Mouse (Mus musculus) intestine, embryonic 15.5 days (tissue): ENCODE data around the gene Taf5l. TPM values are rescaled to one million over a fixed set of nuclear protein-coding genes. Genes with fewer than 3 reads are reported as not detected.
A peak's percentile ranks its signal among the peaks of the same experiment; 100 is the strongest.

Experiments used
- ATAC-seq: fragments of 200-750 bp; cut with Nextera tagmentation; 2 replicates; pipeline ENCODE4 v1.8.0; 2017; ENCODE audit warnings: moderate TSS enrichment, moderate library complexity
- H3K27ac ChIP-seq: fragments of 300-500 bp; sonication (generic); 2 replicates; pipeline ENCODE4 v1.5.1; 2015; ENCODE audit warnings: mild to moderate bottlenecking, inconsistent platforms
- H3K27me3 ChIP-seq: fragments of 300-500 bp; sonication (generic); replicated peaks from 2 replicates; pipeline ENCODE4 v1.6.1; 2015; ENCODE audit warnings: inconsistent platforms
- H3K36me3 ChIP-seq: fragments of 300-500 bp; sonication (generic); 2 replicates; pipeline ENCODE4 v1.6.1; 2015; ENCODE audit warnings: inconsistent platforms
- H3K4me1 ChIP-seq: fragments of 300-500 bp; sonication (generic); replicated peaks from 2 replicates; pipeline ENCODE4 v1.6.1; 2015; ENCODE audit warnings: inconsistent platforms
- H3K4me2 ChIP-seq: fragments of 300-500 bp; sonication (generic); replicated peaks from 2 replicates; pipeline ENCODE4 v1.6.1; 2015; ENCODE audit warnings: mild to moderate bottlenecking, inconsistent platforms
- H3K4me3 ChIP-seq: fragments of 300-500 bp; sonication (generic); replicated peaks from 2 replicates; pipeline ENCODE4 v1.5.1; 2015; ENCODE audit warnings: inconsistent platforms
- H3K9ac ChIP-seq: fragments of 300-500 bp; sonication (generic); 2 replicates; pipeline ENCODE4 v1.6.1; 2015; ENCODE audit warnings: inconsistent platforms
- H3K9me3 ChIP-seq: fragments of 300-500 bp; sonication (generic); 2 replicates; pipeline ENCODE4 v1.6.1; 2016; ENCODE audit warnings: inconsistent platforms
- WGBS: fragments of 180-500 bp; shearing (Covaris S2); methylation state at CpG from one replicate; pipeline ENCODE4 v1.1.7; 2015; 5-methylcytosine and 5-hydroxymethylcytosine counted together
- microRNA counts: library from miRNA; unstranded; fragments of <30 nt; microRNA quantifications from one replicate; lab custom pipeline; 2016
- polyA plus RNA-seq: library from polyadenylated mRNA; unstranded; fragments of >200 nt; fragmentation: Nextera tagmentation; extraction: Ambion mirVana; gene quantifications from 2 replicates; pipeline ENCODE4 v1.2.1, GENCODE M21; 2015

The Taf5l gene
- polyA plus RNA-seq, 1 experiment from 2014 or later: 40.0 TPM

- Histone ChIP-seq H3K4me1 (peaks cover 5% of the 10 kb centered on the region), H3K27me3 (no peaks in the 10 kb centered on the region), H3K9me3 (no peaks in the 10 kb centered on the region), H3K9ac (peak overlapping the region; percentile 89), H3K27ac (peak overlapping the region; percentile 90; the same call in 1 of the 2 replicates), H3K36me3 (peaks cover 9% of the 10 kb centered on the region), H3K4me3 (peak overlapping the region; percentile 100), H3K4me2 (peak overlapping the region; percentile 94)
- 28% methylated on average over 10 of the region's 10 CpGs for WGBS
- ATAC-seq: peak; percentile 42
Observed at GRCm38 (mm10) chr8:123950077-123950802, 71.0 kb downstream of the Taf5l start.

DNA sequence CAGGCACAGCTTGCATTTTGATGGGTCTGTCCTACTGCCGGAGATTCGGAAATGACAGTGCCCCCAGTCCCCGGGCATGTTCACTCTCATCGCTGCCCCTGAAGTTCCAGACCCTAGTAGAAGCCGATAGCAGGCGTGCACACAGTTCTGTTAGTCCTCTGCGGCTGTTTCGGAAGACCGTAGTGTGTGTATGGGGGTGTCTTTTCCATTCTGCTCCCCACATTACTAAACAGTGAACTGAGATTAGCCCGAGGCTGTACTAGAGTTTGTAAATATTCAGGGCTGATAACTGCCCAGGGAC, 71.6 kb downstream of the Taf5l start:
- ATAC-seq: peak; percentile 48
- Histone ChIP-seq H3K4me1 (peaks cover 5% of the 10 kb centered on the region), H3K36me3 (peaks cover 9% of the 10 kb centered on the region), H3K4me3 (peak overlapping the region; percentile 100), H3K27ac (peak overlapping the region; percentile 90), H3K9me3 (no peaks in the 10 kb centered on the region), H3K9ac (peak overlapping the region; percentile 89), H3K4me2 (peak overlapping the region; percentile 94), H3K27me3 (no peaks in the 10 kb centered on the region)
- WGBS: 2% methylated on average over 10 of the region's 10 CpGs

GRCm38 (mm10) chr8:123948942-123949685, 72.1 kb downstream of the Taf5l start, which contains the start of gene Nup133:
TSS of gene Nup133 (minus strand) at chr8:123949265.
- H3K4me2 ChIP-seq: peak within 1 kb of the TSS; percentile 94
- H3K9me3 ChIP-seq: no peaks in the 10 kb centered on the region
- H3K4me1 ChIP-seq: peaks cover 5% of the 10 kb centered on the region
- H3K9ac ChIP-seq: peak within 1 kb of the TSS; percentile 89
- under 1% methylated on average over 77 of the region's 77 CpGs for WGBS
- ATAC-seq: peak; percentile 93
- H3K36me3 ChIP-seq: peaks cover 8% of the 10 kb centered on the region
- H3K4me3 ChIP-seq: peak within 1 kb of the TSS; percentile 100
- H3K27ac ChIP-seq: peak within 1 kb of the TSS; percentile 90
- H3K27me3 ChIP-seq: no peaks in the 10 kb centered on the region

MicroRNAs encoded within 50 kb of the gene (microRNA counts, 519-probe panel; counts per million panel counts)
- microRNA mmu-miR-1967 (lab: Ali Mortazavi, UCI): 2,283 counts per million, percentile 58 among the panel's probes with 10 or more counts

Other genes with a start within 250 kb of the Taf5l start
- 53.1 and 54.8 TPM in 2 replicates for gene Rab4a, start 215.4 kb downstream of the Taf5l start, polyA plus RNA-seq
- gene Ccsap, start 161.2 kb downstream of the Taf5l start, polyA plus RNA-seq: 3.4 and 3.6 TPM in 2 replicates
- 6.3 and 22.2 TPM in 2 replicates for gene Acta1, start 126.6 kb downstream of the Taf5l start, polyA plus RNA-seq
- 29.4 and 34.0 TPM in 2 replicates for gene Nup133, start 72.1 kb downstream of the Taf5l start, polyA plus RNA-seq
- gene Abcb10, start 38.3 kb downstream of the Taf5l start, polyA plus RNA-seq: 21.9 and 22.3 TPM in 2 replicates
- 3.8 and 4.6 TPM in 2 replicates for gene Urb2, start 111 bp upstream of the Taf5l start, polyA plus RNA-seq
- 58.8 and 66.9 TPM in 2 replicates for gene Galnt2, start 210.0 kb upstream of the Taf5l start, polyA plus RNA-seq